Mouse (Mus musculus) spleen, adult 2 months (tissue): ENCODE measurements around the gene Rnf167.

ENCODE experiments used
- CTCF ChIP-seq: fragments of 200-500 bp; IDR thresholded peaks from 2 replicates; pipeline ENCODE4 v1.5.1; 2011; ENCODE audit warnings: mild to moderate bottlenecking, inconsistent platforms; ENCODE audit not compliant: insufficient read depth, insufficient read length, insufficient replicate concordance; ENCODE audit errors: extremely low read depth
- POLR2A ChIP-seq: fragments of 200-500 bp; IDR thresholded peaks from 2 replicates; pipeline ENCODE4 v1.6.1; 2011; ENCODE audit warnings: low read depth, low read length, inconsistent platforms

DNA sequence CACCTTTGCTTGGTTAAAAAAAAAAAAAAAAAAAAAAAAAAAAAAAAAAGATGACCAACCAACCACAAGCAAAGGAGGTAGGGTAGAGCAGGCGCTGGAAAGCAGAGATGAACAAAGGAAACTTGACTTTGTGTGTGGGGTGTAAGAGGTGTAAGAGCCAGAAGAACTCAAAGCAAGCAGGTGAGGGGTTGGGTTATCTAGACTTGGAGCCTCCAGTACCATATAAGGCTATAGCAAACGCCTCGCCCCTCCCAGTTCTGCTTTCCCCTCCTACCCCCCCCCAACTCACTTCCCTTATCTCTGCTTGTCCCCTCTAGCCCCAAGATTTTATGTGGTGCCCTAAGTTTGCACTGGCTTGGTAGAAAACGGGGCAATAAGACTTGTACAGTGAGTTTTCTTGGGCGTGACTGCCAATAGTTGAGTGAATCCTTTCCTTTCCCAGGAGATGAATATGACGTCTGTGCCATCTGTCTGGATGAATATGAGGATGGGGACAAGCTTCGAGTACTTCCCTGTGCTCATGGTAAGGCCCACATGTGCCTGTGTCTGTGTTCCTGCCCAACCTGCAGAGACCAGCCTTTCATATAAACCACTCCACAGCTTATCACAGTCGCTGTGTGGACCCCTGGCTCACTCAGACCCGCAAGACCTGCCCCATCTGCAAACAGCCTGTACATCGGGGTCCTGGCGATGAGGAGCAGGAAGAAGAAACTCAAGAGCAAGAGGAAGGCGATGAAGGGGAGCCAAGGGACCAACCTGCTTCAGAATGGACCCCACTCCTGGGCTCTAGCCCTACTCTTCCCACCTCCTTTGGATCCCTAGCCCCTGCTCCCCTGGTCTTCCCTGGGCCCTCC is 3.5 kb downstream of the Rnf167 start:
- no peak for TF ChIP-seq CTCF
- no peak for TF ChIP-seq POLR2A
